Mouse (Mus musculus) C2C12 (cell line): ENCODE data around the gene Eva1c.

ENCODE experiments used
- CEBPB ChIP-seq: IDR thresholded peaks from one replicate; pipeline ENCODE4 v1.6.1; 2011; ENCODE audit warnings: low read depth, mild to moderate bottlenecking, control low read depth, moderate library complexity
- CTCF ChIP-seq: IDR thresholded peaks from one replicate; pipeline ENCODE4 v1.5.1; 2011; ENCODE audit not compliant: control insufficient read depth, insufficient read depth, insufficient read length
- MAX ChIP-seq: IDR thresholded peaks from one replicate; pipeline ENCODE4 v1.6.1; 2011; ENCODE audit warnings: mild to moderate bottlenecking, control low read depth
- MYOG ChIP-seq: IDR thresholded peaks from one replicate; pipeline ENCODE4 v1.6.1; 2011; ENCODE audit not compliant: control insufficient read depth, insufficient read length; ENCODE audit errors: extremely low read depth
- USF1 ChIP-seq: IDR thresholded peaks from one replicate; pipeline ENCODE4 v1.6.1; 2011; ENCODE audit warnings: low read depth, mild to moderate bottlenecking, control low read depth, moderate library complexity

GRCm38 (mm10) chr16:90804466-90804865, 22.1 kb upstream of the Eva1c start:
- no peak for TF ChIP-seq CTCF
- no peak for TF ChIP-seq MAX
- TF ChIP-seq MYOG = no peak
- TF ChIP-seq USF1 = no peak
- TF ChIP-seq CEBPB = no peak
